Mouse (Mus musculus) CH12.LX (cell line): ENCODE results near the gene Nrxn3. TPM values are rescaled to one million over a fixed set of nuclear protein-coding genes. Genes with fewer than 3 reads are reported as not detected.
A peak's percentile ranks its signal among the peaks of the same experiment; 100 is the strongest.

ENCODE experiments used
- DNase-seq: peaks from one replicate; pipeline ENCODE4 v3.0.0-alpha.2; 2013; ENCODE audit errors: extremely low read depth
- H3K27ac ChIP-seq: 2 replicates; pipeline ENCODE4 v1.5.1; 2012; ENCODE audit warnings: low read depth, mild to moderate bottlenecking, control low read depth, moderate library complexity; ENCODE audit not compliant: insufficient read depth
- H3K27me3 ChIP-seq: replicated peaks from 2 replicates; pipeline ENCODE3; 2012; ENCODE audit warnings: inconsistent platforms
- H3K36me3 ChIP-seq, 2 experiments: replicated peaks in 1 of 2; 2 replicates each; pipeline versions ENCODE3 to v1.6.1; 2012; ENCODE audit warnings: inconsistent platforms in 1 of 2, low read length in 1 of 2, mild to moderate bottlenecking in 1 of 2, mixed read lengths in 1 of 2, moderate library complexity in 1 of 2; ENCODE audit not compliant: control insufficient read depth in 1 of 2, insufficient read depth in 1 of 2
- H3K4me1 ChIP-seq, 2 experiments: 2 replicates each; pipeline ENCODE4 v1.6.1; 2012; ENCODE audit warnings: inconsistent platforms in 1 of 2, moderate library complexity in 1 of 2; ENCODE audit not compliant: insufficient read depth in 2 of 2, control insufficient read depth in 1 of 2
- H3K4me2 ChIP-seq: 2 replicates; pipeline ENCODE4 v1.6.1; 2012; ENCODE audit warnings: low read depth, mild to moderate bottlenecking, control low read depth; ENCODE audit not compliant: poor library complexity, insufficient read depth, severe bottlenecking
- H3K4me3 ChIP-seq, 3 experiments: fragments of 150-350 bp in 1 of 3; sonication (generic) in 1 of 3; replicated peaks in 1 of 3; 2 replicates each; pipeline versions ENCODE3 to v1.5.1; 2011 to 2012; ENCODE audit warnings: low read depth in 2 of 3, low read length in 2 of 3, mild to moderate bottlenecking in 2 of 3, moderate library complexity in 2 of 3, control low read depth in 1 of 3, improper control_type of control experiment in 1 of 3, inconsistent platforms in 1 of 3, mixed read lengths in 1 of 3; ENCODE audit not compliant: poor library complexity in 1 of 3
- H3K79me2 ChIP-seq: replicated peaks from 2 replicates; pipeline ENCODE4 v1.6.1; 2012; ENCODE audit warnings: mild to moderate bottlenecking, moderate library complexity; ENCODE audit not compliant: control insufficient read depth, poor library complexity, insufficient read depth, severe bottlenecking; ENCODE audit errors: extremely low read depth
- H3K9ac ChIP-seq: 2 replicates; pipeline ENCODE4 v1.6.1; 2012; ENCODE audit warnings: low read depth, mild to moderate bottlenecking, control low read depth, moderate library complexity; ENCODE audit not compliant: insufficient read depth
- H3K9me3 ChIP-seq: replicated peaks from 2 replicates; pipeline ENCODE3; 2012; ENCODE audit warnings: low read length, inconsistent platforms, mixed read lengths
- BHLHE40 ChIP-seq: IDR thresholded peaks from 2 replicates; pipeline ENCODE4 v1.6.1; 2011; ENCODE audit warnings: mild to moderate bottlenecking, low read depth, low read length, improper control_type of control experiment
- CHD1 ChIP-seq: IDR thresholded peaks from 2 replicates; pipeline ENCODE4 v1.6.1; 2012; ENCODE audit warnings: low read depth, low read length, improper control_type of control experiment, inconsistent platforms
- CTCF ChIP-seq, 2 experiments: IDR thresholded peaks in 1 of 2; conservative IDR thresholded peaks in 1 of 2; 2 replicates each; pipeline ENCODE4 v1.5.1; 2011 to 2012; ENCODE audit warnings: low read depth in 2 of 2, low read length in 2 of 2, improper control_type of control experiment in 1 of 2, inconsistent platforms in 1 of 2, mild to moderate bottlenecking in 1 of 2, moderate library complexity in 1 of 2
- ETS1 ChIP-seq: conservative IDR thresholded peaks from 2 replicates; pipeline ENCODE4 v1.6.1; 2012; ENCODE audit warnings: low read depth, mild to moderate bottlenecking, inconsistent platforms, low read length, improper control_type of control experiment, moderate library complexity
- GABPA ChIP-seq: IDR thresholded peaks from 2 replicates; pipeline ENCODE4 v1.6.1; 2012; ENCODE audit warnings: low read depth, low read length, improper control_type of control experiment, inconsistent platforms; ENCODE audit not compliant: insufficient replicate concordance
- HCFC1 ChIP-seq: IDR thresholded peaks from 2 replicates; pipeline ENCODE4 v1.6.1; 2012; ENCODE audit warnings: low read depth, mild to moderate bottlenecking, inconsistent platforms, low read length, improper control_type of control experiment
- IRF4 ChIP-seq: IDR thresholded peaks from 2 replicates; pipeline ENCODE4 v1.6.1; 2014; ENCODE audit warnings: low read depth, mild to moderate bottlenecking, inconsistent platforms, low read length, improper control_type of control experiment
- JUN ChIP-seq: IDR thresholded peaks from 2 replicates; pipeline ENCODE4 v1.6.1; 2011; ENCODE audit warnings: low read depth, mild to moderate bottlenecking, low read length, improper control_type of control experiment, moderate library complexity; ENCODE audit not compliant: insufficient read depth
- MAX ChIP-seq: IDR thresholded peaks from 2 replicates; pipeline ENCODE4 v1.6.1; 2011; ENCODE audit warnings: low read length, improper control_type of control experiment
- MEF2A ChIP-seq: IDR thresholded peaks from 2 replicates; pipeline ENCODE4 v1.6.1; 2014; ENCODE audit warnings: low read depth, mild to moderate bottlenecking, inconsistent platforms, low read length, improper control_type of control experiment, borderline replicate concordance
- MXI1 ChIP-seq: IDR thresholded peaks from 2 replicates; pipeline ENCODE4 v1.6.1; 2011; ENCODE audit warnings: mild to moderate bottlenecking, low read depth, low read length, improper control_type of control experiment
- MYC ChIP-seq: IDR thresholded peaks from 2 replicates; pipeline ENCODE4 v1.6.1; 2011; ENCODE audit warnings: low read depth, mild to moderate bottlenecking, improper control_type of control experiment, low read length
- NRF1 ChIP-seq: IDR thresholded peaks from 2 replicates; pipeline ENCODE4 v1.6.1; 2014; ENCODE audit warnings: low read depth, mild to moderate bottlenecking, inconsistent platforms, low read length, improper control_type of control experiment, moderate library complexity
- PAX5 ChIP-seq: IDR thresholded peaks from 2 replicates; pipeline ENCODE4 v1.6.1; 2012; ENCODE audit warnings: low read length, inconsistent platforms, mixed read lengths
- POLR2AphosphoS2 ChIP-seq: IDR thresholded peaks from 2 replicates; pipeline ENCODE4 v1.6.1; 2011; ENCODE audit warnings: low read depth, low read length, improper control_type of control experiment
- RAD21 ChIP-seq: IDR thresholded peaks from 2 replicates; pipeline ENCODE4 v1.6.1; 2011; ENCODE audit warnings: low read depth, mild to moderate bottlenecking, low read length, improper control_type of control experiment, moderate library complexity
- SMC3 ChIP-seq: IDR thresholded peaks from 2 replicates; pipeline ENCODE4 v1.6.1; 2011; ENCODE audit warnings: low read depth, low read length, improper control_type of control experiment
- UBTF ChIP-seq: IDR thresholded peaks from 2 replicates; pipeline ENCODE4 v1.6.1; 2012; ENCODE audit warnings: low read depth, mild to moderate bottlenecking, inconsistent platforms, low read length, improper control_type of control experiment, moderate library complexity
- USF2 ChIP-seq: conservative IDR thresholded peaks from 2 replicates; pipeline ENCODE4 v1.6.1; 2011; ENCODE audit warnings: low read depth, low read length, improper control_type of control experiment
- ZKSCAN1 ChIP-seq: IDR thresholded peaks from 2 replicates; pipeline ENCODE4 v1.6.1; 2012; ENCODE audit warnings: low read depth, inconsistent platforms, low read length, improper control_type of control experiment, borderline replicate concordance
- ZMIZ1 ChIP-seq: IDR thresholded peaks from 2 replicates; pipeline ENCODE4 v1.6.1; 2012; ENCODE audit warnings: low read depth, mild to moderate bottlenecking, inconsistent platforms, low read length, improper control_type of control experiment
- dilution Hi-C: fragments of 300-500 bp; cut with MboI; formaldehyde crosslinking; loops from 2 replicates; pipeline ENCODE4 v1.14.3; 2020; ENCODE audit warnings: low sequenced_read_pairs; ENCODE audit not compliant: extremely low pct_unique_long_range_greater_than_20kb, extremely low pct_ligation_motif_present
- in situ Hi-C: fragments of 300-500 bp; cut with MboI; formaldehyde crosslinking; loops from 3 replicates; pipeline ENCODE4 v1.14.3; 2019; ENCODE audit warnings: low sequenced_read_pairs, low pct_ligation_motif_present, low pct_unique_long_range_greater_than_20kb, mixed read lengths
- polyA plus RNA-seq: library from polyadenylated mRNA; unstranded; fragments of >175 nt; gene quantifications from 2 replicates; pipeline ENCODE4 v1.2.1, GENCODE M21; 2012; ENCODE audit warnings: low read depth; ENCODE audit not compliant: insufficient read length
- total RNA-seq, 2 experiments: library from RNA; depleted of rRNA; stranded (reverse); fragments of 300-350 nt in 1 of 2; fragments of >200 nt in 1 of 2; gene quantifications; 2 replicates each; pipeline ENCODE4 v1.2.3; 2012 to 2014

Nrxn3 gene
- total and polyA plus RNA-seq, 3 experiments, result 0.04 to 0.17 (median 0.09) TPM

DNA sequence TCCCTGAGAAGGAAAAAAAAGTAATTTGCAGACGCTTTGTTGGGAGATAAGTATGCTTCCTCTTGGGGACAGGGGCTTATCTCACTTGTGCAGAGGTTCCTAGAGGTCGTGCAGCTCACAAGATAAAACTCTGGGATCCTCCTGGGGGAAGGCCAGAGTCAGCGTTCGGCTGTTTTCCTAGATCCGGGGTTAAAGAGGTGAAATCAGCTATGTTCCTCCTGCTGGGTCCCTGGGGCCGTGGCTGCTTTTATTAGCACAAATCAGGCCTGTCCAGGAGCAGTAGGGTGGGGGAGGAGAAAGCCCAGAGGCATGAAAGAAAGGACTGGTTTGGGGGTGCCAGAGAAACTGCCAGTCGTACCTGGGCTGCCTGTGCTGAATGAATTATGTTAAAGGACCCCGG, 261.7 kb downstream of the Nrxn3 start:
- in situ Hi-C loops, result no loop called here
- no peak overlapping the region for H3K4me3 ChIP-seq
- dilution Hi-C loops, result no loop called here

DNA sequence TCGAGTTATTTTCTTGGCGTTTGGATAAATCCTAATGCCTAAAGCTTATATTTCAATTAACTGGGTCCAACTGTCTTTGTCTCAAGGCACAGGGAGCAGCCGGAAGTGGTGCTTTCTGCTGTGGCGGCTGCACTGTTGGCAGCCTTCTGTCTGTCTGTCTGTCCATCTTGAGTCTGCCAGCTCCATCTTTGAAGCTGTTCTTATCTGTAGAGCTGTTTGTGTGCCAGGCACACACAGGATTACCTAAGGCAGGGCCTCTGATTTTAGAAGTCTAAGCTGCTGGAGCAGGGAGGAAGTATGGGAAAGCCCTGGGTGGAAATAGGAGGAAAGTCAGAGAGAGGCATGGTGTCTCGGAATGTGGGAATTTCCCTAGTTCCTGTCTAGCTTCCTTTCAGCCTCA, 262.1 kb downstream of the Nrxn3 start:
- H3K36me3 ChIP-seq, result no peaks in the 10 kb centered on the region
- dilution Hi-C loops (no loop called here), in situ Hi-C loops (no loop called here)
- H3K27ac ChIP-seq, result no peak overlapping the region
- no peaks in the 10 kb centered on the region for H3K27me3 ChIP-seq
- no peak overlapping the region for H3K4me2 ChIP-seq
- no peak for DNase-seq
- H3K9ac ChIP-seq, result no peak overlapping the region; the same call in 1 of the 2 replicates
- H3K9me3 ChIP-seq, result no peaks in the 10 kb centered on the region
- H3K4me3 ChIP-seq, result no peak overlapping the region
- no peaks in the 10 kb centered on the region for H3K79me2 ChIP-seq
- H3K4me1 ChIP-seq, result peaks cover 2 to 16% of the 10 kb centered on the region in 2 experiments; a peak in 2 of 4 replicates
- TF ChIP-seq NRF1 (no peak), CHD1 (no peak), ZMIZ1 (no peak), IRF4 (no peak)

More for the DNA sequence above, 261.7 kb downstream of the Nrxn3 start:
- Histone ChIP-seq H3K9me3 (no peaks in the 10 kb centered on the region), H3K27me3 (no peaks in the 10 kb centered on the region), H3K9ac (no peak overlapping the region), H3K79me2 (no peaks in the 10 kb centered on the region), H3K27ac (no peak overlapping the region), H3K4me1 (peaks cover 2 to 16% of the 10 kb centered on the region in 2 experiments; a peak in 2 of 4 replicates), H3K36me3 (no peaks in the 10 kb centered on the region), H3K4me2 (no peak overlapping the region)
- DNase-seq, result no peak
- TF ChIP-seq JUN, result no peak

DNA sequence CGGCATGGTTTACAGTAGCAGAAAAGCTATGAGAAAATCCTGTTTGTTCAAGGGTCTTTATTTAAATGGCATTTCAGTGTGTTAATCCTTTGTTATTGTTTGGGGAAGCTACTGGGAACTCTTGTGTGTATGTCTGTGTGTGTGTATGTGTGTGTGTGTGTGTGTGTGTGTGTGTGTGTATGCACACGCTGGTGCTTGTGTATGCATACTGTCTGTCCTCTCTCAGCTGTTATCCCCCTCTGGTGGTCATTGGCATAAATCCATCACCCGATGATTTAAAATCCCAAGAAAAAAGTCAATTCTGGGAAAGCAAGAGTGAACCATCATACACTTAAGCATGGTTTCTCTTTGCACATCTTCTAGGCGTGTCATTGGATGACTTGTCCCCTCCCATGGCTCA, 264.4 kb downstream of the Nrxn3 start:
- Histone ChIP-seq H3K4me2 (no peak overlapping the region), H3K79me2 (no peaks in the 10 kb centered on the region), H3K4me3 (no peak overlapping the region), H3K27me3 (no peaks in the 10 kb centered on the region)
- TF ChIP-seq USF2, result no peak
- no peak for TF ChIP-seq MYC
- TF ChIP-seq UBTF, result no peak
- TF ChIP-seq BHLHE40, result no peak
- no peak for TF ChIP-seq ETS1
- no peak for TF ChIP-seq HCFC1
- no peak for TF ChIP-seq CHD1
- TF ChIP-seq NRF1, result no peak
- TF ChIP-seq CTCF (conservative IDR thresholded peaks at IDR 0.05 in 1 of 2, IDR thresholded peaks at IDR 0.05 in 1 of 2; ENCODE audit: low read depth in 2 of 2, low read length in 2 of 2), result peak in 1 of 2 experiments; percentile 58; a peak in 3 of 4 replicates
- TF ChIP-seq GABPA, result no peak
- no peak for TF ChIP-seq MAX
- TF ChIP-seq POLR2AphosphoS2, result no peak
- no peak for TF ChIP-seq PAX5
- no peak for TF ChIP-seq MXI1
- no peak for TF ChIP-seq ZKSCAN1
- TF ChIP-seq SMC3, result peak; percentile 61
- TF ChIP-seq RAD21, result peak; percentile 59
- TF ChIP-seq ZMIZ1, result no peak
- no peak for TF ChIP-seq MEF2A
- TF ChIP-seq, all 38 proteins: peak for 3
- Histone ChIP-seq H3K9me3 (no peaks in the 10 kb centered on the region), H3K9ac (no peak overlapping the region), H3K4me1 (peaks cover 2 to 13% of the 10 kb centered on the region in 2 experiments; a peak in 2 of 4 replicates), H3K36me3 (no peaks in the 10 kb centered on the region), H3K27ac (no peak overlapping the region)
- dilution Hi-C loops (no loop called here), in situ Hi-C loops (no loop called here)
- no peak for DNase-seq
